Mouse (Mus musculus) limb, embryonic 12.5 days (tissue): ENCODE measurements at regions not wholly inside any gene's neighbourhood (a gene's known extent, or its start where the extent isn't known, plus 50 kb on each side); places are given as distances from the start of the nearest gene placed in this dataset.
A peak's percentile ranks its signal among the peaks of the same experiment; 100 is the strongest.

Source experiments
- ATAC-seq: fragments of 200-750 bp; cut with Nextera tagmentation; 2 replicates; pipeline ENCODE4 v1.8.0; 2017; ENCODE audit warnings: low read depth, moderate TSS enrichment; ENCODE audit not compliant: insufficient number of reproducible peaks, insufficient read depth, low FRiP score, low TSS enrichment
- H3K27ac ChIP-seq: fragments of 300-500 bp; sonication (generic); 2 replicates; pipeline ENCODE4 v1.5.1; 2016; ENCODE audit warnings: mild to moderate bottlenecking, moderate library complexity
- H3K27me3 ChIP-seq: fragments of 300-500 bp; sonication (generic); 2 replicates; pipeline ENCODE4 v1.6.1; 2016; ENCODE audit warnings: mild to moderate bottlenecking, moderate library complexity
- H3K36me3 ChIP-seq: fragments of 300-500 bp; sonication (generic); 2 replicates; pipeline ENCODE4 v1.6.1; 2016; ENCODE audit warnings: mild to moderate bottlenecking, moderate library complexity
- H3K4me1 ChIP-seq: fragments of 300-500 bp; sonication (generic); replicated peaks from 2 replicates; pipeline ENCODE4 v1.6.1; 2016
- H3K4me2 ChIP-seq: fragments of 300-500 bp; sonication (generic); 2 replicates; pipeline ENCODE4 v1.6.1; 2016; ENCODE audit warnings: mild to moderate bottlenecking, moderate library complexity
- H3K4me3 ChIP-seq: fragments of 300-500 bp; sonication (generic); replicated peaks from 2 replicates; pipeline ENCODE4 v1.5.1; 2016; ENCODE audit warnings: mild to moderate bottlenecking
- H3K9ac ChIP-seq: fragments of 300-500 bp; sonication (generic); replicated peaks from 2 replicates; pipeline ENCODE4 v1.6.1; 2016; ENCODE audit warnings: mild to moderate bottlenecking, moderate library complexity
- H3K9me3 ChIP-seq: fragments of 300-500 bp; sonication (generic); 2 replicates; pipeline ENCODE4 v1.6.1; 2016; ENCODE audit warnings: mild to moderate bottlenecking, moderate library complexity
- WGBS: fragments of 180-500 bp; shearing (Covaris S2); methylation state at CpG from one replicate; pipeline ENCODE4 v1.1.7; 2016; 5-methylcytosine and 5-hydroxymethylcytosine counted together

GRCm38 (mm10) chr4:54652111-54653021 lies 292.5 kb upstream of the Zfp462 start:
- H3K4me1 ChIP-seq, result peaks cover 18% of the 10 kb centered on the region
- no peaks in the 10 kb centered on the region for H3K9me3 ChIP-seq
- peak overlapping the region; percentile 47 for H3K27ac ChIP-seq
- no peak overlapping the region for H3K4me2 ChIP-seq
- 0 out of 2 replicates have a peak overlapping the region, but pooled peaks have one; percentile 18 for H3K9ac ChIP-seq
- no peaks in the 10 kb centered on the region for H3K27me3 ChIP-seq
- H3K4me3 ChIP-seq, result no peak overlapping the region
- ATAC-seq, result no peak
- WGBS, result 39% methylated on average over 11 of the region's 11 CpGs
- no peaks in the 10 kb centered on the region for H3K36me3 ChIP-seq

- no peaks in the 10 kb centered on the region for H3K9me3 ChIP-seq
- WGBS, result 75% methylated on average over 10 of the region's 10 CpGs
- H3K36me3 ChIP-seq, result no peaks in the 10 kb centered on the region
- no peaks in the 10 kb centered on the region for H3K27me3 ChIP-seq
- H3K27ac ChIP-seq, result peak overlapping the region; percentile 47; the same call in 1 of the 2 replicates
- no peak overlapping the region for H3K9ac ChIP-seq
- ATAC-seq, result no peak
- H3K4me3 ChIP-seq, result no peak overlapping the region
- H3K4me2 ChIP-seq, result no peak overlapping the region
- H3K4me1 ChIP-seq, result peaks cover 18% of the 10 kb centered on the region
Observed at GRCm38 (mm10) chr4:54653097-54653776, 291.6 kb upstream of the Zfp462 start.
